Mouse (Mus musculus): ENCODE measurements around the gene Gm21789.
"Not testable (repeated sequence)": the region's sequence is repeated elsewhere in the genome, so short reads cannot be mapped to it uniquely, and the experiment has no call there.

Gene Gm21789

DNA sequence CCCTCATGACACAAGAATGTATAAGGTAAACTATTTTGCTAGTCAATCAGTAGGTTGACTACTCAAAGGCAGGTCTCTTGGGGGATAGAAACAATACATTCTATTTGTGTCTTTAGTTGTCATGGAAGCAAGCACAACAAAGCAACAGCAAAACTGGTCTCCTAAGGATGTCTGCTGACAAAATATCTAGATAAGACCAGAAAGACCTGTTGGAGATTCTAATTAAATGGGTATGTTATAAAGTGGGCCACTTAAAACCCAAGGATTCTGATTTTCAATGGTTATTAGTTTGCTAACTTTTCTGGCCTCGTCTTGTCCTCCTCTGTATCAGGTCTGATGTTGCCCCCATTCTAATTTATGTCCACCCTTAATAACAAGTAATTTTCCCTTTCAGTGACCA lies at the start of gene Gm21789:
Gm21789 (plus strand) TSS at position 301 of the 400 bp plus-strand sequence.
- DNase-seq (ENCODE audit: low spot score) = not testable (repeated sequence)

- not testable (repeated sequence) for DNase-seq (ENCODE audit: low spot score)
These were observed 47.2 kb upstream of the Gm21789 start, which contains the start of gene Btbd35f30 for GRCm38 (mm10) chrX:32894325-32894724. Btbd35f30 (plus strand) TSS chrX:32894625.

DNA sequence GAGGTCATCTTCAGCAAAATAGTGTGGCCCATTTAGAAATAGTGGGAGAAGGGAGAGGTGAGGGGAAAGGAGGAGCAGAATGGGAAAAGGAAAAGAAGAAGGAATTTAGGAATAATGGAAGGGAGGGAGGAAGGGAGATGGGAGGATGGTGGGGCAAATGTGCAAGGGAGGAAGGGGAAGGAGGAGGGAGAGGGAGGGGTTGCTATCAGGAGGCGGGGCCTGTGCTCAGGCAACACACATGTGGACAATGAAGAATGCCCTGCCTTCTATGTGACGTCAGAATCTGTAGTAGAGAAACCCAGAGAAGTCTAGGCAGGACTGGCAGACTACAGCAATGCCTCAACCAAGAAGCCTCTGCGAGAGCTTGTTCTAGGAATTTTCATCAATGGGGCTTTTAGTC lies 32.0 kb downstream of the Gm21789 start, which contains the start of gene Btbd35f5:
Btbd35f5 (plus strand) TSS at position 301 of the 400 bp plus-strand sequence.
- DNase-seq (ENCODE audit: low spot score) = not testable (repeated sequence)

All from testis, postnatal 14 days (tissue).